Mouse (Mus musculus): ENCODE results near the gene Ankrd28. TPM values are rescaled to one million over a fixed set of nuclear protein-coding genes. Genes with fewer than 3 reads are reported as not detected.

Gene Ankrd28
- polyA plus RNA-seq, 1 experiment: 6.5 TPM

GRCm38 (mm10) chr14:31748239-31748873 is 82.1 kb downstream of the Ankrd28 start:
- no peaks in the 10 kb centered on the region for H3K27me3 ChIP-seq (ENCODE audit: control insufficient read depth, insufficient read depth, insufficient read length)
- H3K36me3 ChIP-seq (ENCODE audit: control insufficient read depth, insufficient read depth): peaks cover 38% of the 10 kb centered on the region
- no peak overlapping the region for H3K4me3 ChIP-seq
- no peak overlapping the region for H3ac ChIP-seq (ENCODE audit: control insufficient read depth, insufficient read length)
- TF ChIP-seq SRF (IDR thresholded peaks at IDR 0.05; ENCODE audit: control insufficient read depth, insufficient read length, low read depth) (no peak), TCF3 (IDR thresholded peaks at IDR 0.05; ENCODE audit: insufficient read length, low read depth) (no peak), POLR2A (IDR thresholded peaks at IDR 0.05; ENCODE audit: insufficient read length, low read depth) (no peak), MYOG (IDR thresholded peaks at IDR 0.05; ENCODE audit: control insufficient read depth in 1 of 3, insufficient read depth in 1 of 3, insufficient read length in 2 of 3, low read depth in 2 of 3) (no peak), REST (IDR thresholded peaks at IDR 0.05; ENCODE audit: insufficient read depth, insufficient read length) (no peak), POLR2AphosphoS2 (IDR thresholded peaks at IDR 0.05; ENCODE audit: insufficient read length, low read depth) (no peak), MAX (IDR thresholded peaks at IDR 0.05; ENCODE audit: low read depth) (no peak)
- H3K4me2 ChIP-seq (ENCODE audit: low read depth): no peak overlapping the region
- peaks cover 24% of the 10 kb centered on the region for H3K79me2 ChIP-seq (ENCODE audit: control insufficient read depth, insufficient read depth)

DNA sequence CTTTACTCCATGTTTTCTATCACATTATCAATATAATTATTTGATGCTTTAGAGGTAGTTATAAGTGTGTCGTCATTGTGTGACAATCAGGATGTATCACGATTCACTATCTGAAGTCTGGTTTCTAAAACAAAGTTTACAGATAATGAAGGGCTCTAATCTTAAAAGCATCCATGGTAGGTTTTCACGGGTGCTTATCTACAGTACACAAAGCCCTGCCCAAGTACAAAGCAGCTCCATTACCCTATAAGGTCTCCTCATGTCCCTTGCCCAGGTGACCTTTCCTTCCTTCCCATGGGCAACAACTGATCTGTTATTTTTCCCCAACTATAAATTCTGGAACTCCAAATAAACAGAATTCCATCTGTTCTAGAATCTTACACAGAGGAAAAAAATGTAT is 87.9 kb downstream of the Ankrd28 start:
- Histone ChIP-seq H3ac (ENCODE audit: control insufficient read depth, insufficient read length) (no peak overlapping the region), H3K36me3 (ENCODE audit: control insufficient read depth, insufficient read depth) (peaks cover 50% of the 10 kb centered on the region), H3K79me2 (ENCODE audit: control insufficient read depth, insufficient read depth) (no peaks in the 10 kb centered on the region), H3K27me3 (ENCODE audit: control insufficient read depth, insufficient read depth, insufficient read length) (no peaks in the 10 kb centered on the region), H3K4me3 (no peak overlapping the region), H3K4me2 (ENCODE audit: low read depth) (no peak overlapping the region)
- no peak for TF ChIP-seq TCF3 (IDR thresholded peaks at IDR 0.05; ENCODE audit: insufficient read length, low read depth)
- no peak for TF ChIP-seq E2F4 (IDR thresholded peaks at IDR 0.05; ENCODE audit: insufficient read depth)
- no peak for TF ChIP-seq SRF (IDR thresholded peaks at IDR 0.05; ENCODE audit: control insufficient read depth, insufficient read length, low read depth)
- TF ChIP-seq MYOG (IDR thresholded peaks at IDR 0.05; ENCODE audit: control insufficient read depth in 1 of 3, insufficient read depth in 1 of 3, insufficient read length in 2 of 3, low read depth in 2 of 3): no peak
- no peak for TF ChIP-seq USF1 (IDR thresholded peaks at IDR 0.05; ENCODE audit: low read depth)
- TF ChIP-seq REST (IDR thresholded peaks at IDR 0.05; ENCODE audit: insufficient read depth, insufficient read length): no peak
- no peak for TF ChIP-seq MAX (IDR thresholded peaks at IDR 0.05; ENCODE audit: low read depth)
- no peak for TF ChIP-seq TCF12 (IDR thresholded peaks at IDR 0.05; ENCODE audit: insufficient read depth, poor library complexity, severe bottlenecking)
- TF ChIP-seq POLR2AphosphoS2 (IDR thresholded peaks at IDR 0.05; ENCODE audit: insufficient read length, low read depth): no peak
- TF ChIP-seq MYOD1 (IDR thresholded peaks at IDR 0.05; ENCODE audit: control insufficient read depth in 1 of 3, insufficient read length in 2 of 3, low read depth in 2 of 3): no peak
- TF ChIP-seq POLR2A (IDR thresholded peaks at IDR 0.05; ENCODE audit: insufficient read length, low read depth): no peak
- TF ChIP-seq CEBPB (IDR thresholded peaks at IDR 0.05; ENCODE audit: insufficient read depth, poor library complexity, severe bottlenecking): no peak

- no peak overlapping the region for H3K4me2 ChIP-seq (ENCODE audit: low read depth)
- peaks cover 35% of the 10 kb centered on the region for H3K36me3 ChIP-seq (ENCODE audit: control insufficient read depth, insufficient read depth)
- no peak overlapping the region for H3K4me3 ChIP-seq
- no peak overlapping the region for H3ac ChIP-seq (ENCODE audit: control insufficient read depth, insufficient read length)
- no peaks in the 10 kb centered on the region for H3K79me2 ChIP-seq (ENCODE audit: control insufficient read depth, insufficient read depth)
- no peaks in the 10 kb centered on the region for H3K27me3 ChIP-seq (ENCODE audit: control insufficient read depth, insufficient read depth, insufficient read length)
- no peak for TF ChIP-seq MYOD1 (IDR thresholded peaks at IDR 0.05; ENCODE audit: control insufficient read depth in 1 of 3, insufficient read length in 2 of 3, low read depth in 2 of 3)
- TF ChIP-seq POLR2AphosphoS2 (IDR thresholded peaks at IDR 0.05; ENCODE audit: insufficient read length, low read depth): no peak
Measured at GRCm38 (mm10) chr14:31734811-31735210, 95.6 kb downstream of the Ankrd28 start.

- H3K27me3 ChIP-seq (ENCODE audit: control insufficient read depth, insufficient read depth, insufficient read length): no peaks in the 10 kb centered on the region
- H3K36me3 ChIP-seq (ENCODE audit: control insufficient read depth, insufficient read depth): peaks cover 35% of the 10 kb centered on the region
- no peak overlapping the region for H3K4me2 ChIP-seq (ENCODE audit: low read depth)
- no peak overlapping the region for H3ac ChIP-seq (ENCODE audit: control insufficient read depth, insufficient read length)
- TF ChIP-seq POLR2A (IDR thresholded peaks at IDR 0.05; ENCODE audit: insufficient read length, low read depth): no peak
- no peak for TF ChIP-seq SRF (IDR thresholded peaks at IDR 0.05; ENCODE audit: control insufficient read depth, insufficient read length, low read depth)
- no peak for TF ChIP-seq TCF3 (IDR thresholded peaks at IDR 0.05; ENCODE audit: insufficient read length, low read depth)
- no peak for TF ChIP-seq REST (IDR thresholded peaks at IDR 0.05; ENCODE audit: insufficient read depth, insufficient read length)
- TF ChIP-seq POLR2AphosphoS2 (IDR thresholded peaks at IDR 0.05; ENCODE audit: insufficient read length, low read depth): no peak
- no peak overlapping the region for H3K4me3 ChIP-seq
- H3K79me2 ChIP-seq (ENCODE audit: control insufficient read depth, insufficient read depth): no peaks in the 10 kb centered on the region
Measured at GRCm38 (mm10) chr14:31727522-31727921, 102.9 kb downstream of the Ankrd28 start.

GRCm38 (mm10) chr14:31722746-31723145 is 107.7 kb downstream of the Ankrd28 start:
- Histone ChIP-seq H3K79me2 (ENCODE audit: control insufficient read depth, insufficient read depth) (no peaks in the 10 kb centered on the region), H3K36me3 (ENCODE audit: control insufficient read depth, insufficient read depth) (peaks cover 51% of the 10 kb centered on the region)
- no peak for TF ChIP-seq USF1 (IDR thresholded peaks at IDR 0.05; ENCODE audit: low read depth)
- no peak for TF ChIP-seq MYOG (IDR thresholded peaks at IDR 0.05; ENCODE audit: control insufficient read depth in 1 of 3, insufficient read depth in 1 of 3, insufficient read length in 2 of 3, low read depth in 2 of 3)
- TF ChIP-seq E2F4 (IDR thresholded peaks at IDR 0.05; ENCODE audit: insufficient read depth): no peak
- no peak for TF ChIP-seq POLR2A (IDR thresholded peaks at IDR 0.05; ENCODE audit: insufficient read length, low read depth)
- TF ChIP-seq POLR2AphosphoS2 (IDR thresholded peaks at IDR 0.05; ENCODE audit: insufficient read length, low read depth): no peak
- TF ChIP-seq MYOD1 (IDR thresholded peaks at IDR 0.05; ENCODE audit: control insufficient read depth in 1 of 3, insufficient read length in 2 of 3, low read depth in 2 of 3): no peak
- TF ChIP-seq MAX (IDR thresholded peaks at IDR 0.05; ENCODE audit: low read depth): no peak
- TF ChIP-seq TCF3 (IDR thresholded peaks at IDR 0.05; ENCODE audit: insufficient read length, low read depth): no peak
- TF ChIP-seq CEBPB (IDR thresholded peaks at IDR 0.05; ENCODE audit: insufficient read depth, poor library complexity, severe bottlenecking): no peak
- TF ChIP-seq TCF12 (IDR thresholded peaks at IDR 0.05; ENCODE audit: insufficient read depth, poor library complexity, severe bottlenecking): no peak
- no peak for TF ChIP-seq SRF (IDR thresholded peaks at IDR 0.05; ENCODE audit: control insufficient read depth, insufficient read length, low read depth)
- no peak for TF ChIP-seq REST (IDR thresholded peaks at IDR 0.05; ENCODE audit: insufficient read depth, insufficient read length)

More at GRCm38 (mm10) chr14:31722746-31723145, 107.7 kb downstream of the Ankrd28 start:
- no peak overlapping the region for H3K4me3 ChIP-seq
- H3K27me3 ChIP-seq (ENCODE audit: control insufficient read depth, insufficient read depth, insufficient read length): no peaks in the 10 kb centered on the region
- H3K4me2 ChIP-seq (ENCODE audit: low read depth): no peak overlapping the region
- H3ac ChIP-seq (ENCODE audit: control insufficient read depth, insufficient read length): no peak overlapping the region

All from myocyte (in vitro differentiated cells).